Mouse (Mus musculus): Measurements from ENCODE around the gene Brip1.

DNA sequence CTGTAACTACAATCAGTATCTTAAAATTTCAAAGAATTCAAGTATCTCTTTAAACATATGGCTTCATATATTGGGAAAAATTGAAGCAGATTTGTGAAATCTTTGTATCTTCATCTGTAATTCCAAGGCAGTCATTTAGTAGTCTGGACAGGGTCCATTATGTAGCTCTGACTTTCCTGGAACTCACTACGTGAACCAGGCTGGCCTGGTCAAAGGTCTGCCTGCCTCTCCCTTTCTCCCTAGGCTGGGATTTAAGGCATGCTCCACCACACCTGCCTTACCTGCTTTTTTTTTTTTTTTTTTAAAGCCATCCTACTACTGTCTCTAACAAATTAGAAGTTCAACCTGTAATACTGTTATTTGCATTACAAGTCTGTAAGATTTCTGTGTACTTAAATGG lies 10.8 kb upstream of the Brip1 start:
- TF ChIP-seq POLR2A (IDR thresholded peaks at IDR 0.05; ENCODE audit: control insufficient read depth, low read depth, low read length) (no peak), CTCF (IDR thresholded peaks at IDR 0.05; ENCODE audit: control insufficient read depth, insufficient read depth, insufficient replicate concordance, low read depth, low read length) (no peak)
